Mouse (Mus musculus): Measurements from ENCODE around the gene Sdhc. TPM values are rescaled to one million over a fixed set of nuclear protein-coding genes. Genes with fewer than 3 reads are reported as not detected.

Sdhc gene
- total and polyA plus RNA-seq, 3 experiments = 87.5 to 205 (median 153) TPM

DNA sequence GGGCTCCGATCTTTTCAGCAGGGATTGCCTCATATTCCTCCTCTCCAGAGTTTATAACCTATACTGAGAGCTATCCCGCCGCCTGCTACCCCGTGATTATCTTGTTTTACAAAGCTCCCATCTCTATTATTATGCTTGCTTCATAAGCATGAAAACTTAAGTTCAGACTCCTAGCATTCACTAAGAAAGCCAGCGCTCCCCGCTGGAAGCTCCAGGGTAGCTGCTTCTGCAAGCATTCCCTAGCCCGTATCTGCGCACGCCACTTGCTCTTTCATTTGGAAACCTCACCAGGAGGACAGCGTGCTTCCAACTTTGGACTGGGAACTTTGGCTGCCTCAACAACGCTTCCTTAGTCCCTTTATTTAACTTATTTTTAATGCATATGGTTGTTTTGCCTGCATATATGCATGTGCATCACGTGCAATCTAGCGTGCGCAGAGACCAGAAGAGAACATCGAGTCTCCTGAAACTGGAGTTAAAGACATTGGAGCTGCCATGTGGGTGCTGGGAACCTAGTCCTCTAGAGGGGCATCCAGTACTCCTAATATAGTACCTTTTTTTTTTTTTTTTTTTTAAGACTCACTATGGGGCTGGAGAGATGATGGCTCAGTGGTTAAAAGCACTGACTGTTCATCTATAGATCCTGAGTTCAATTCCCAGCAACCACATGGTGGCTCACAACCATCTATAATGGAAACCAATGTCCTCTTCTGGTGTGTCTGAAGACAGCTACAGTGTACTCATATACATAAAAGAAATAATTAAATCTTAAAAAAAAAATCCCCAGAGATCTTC lies 38.4 kb downstream of the Sdhc start (continued):
- TF ChIP-seq TBP (conservative IDR thresholded peaks at IDR 0.05; ENCODE audit: low read depth, low read length) (0 out of 2 replicates have a peak, but pooled peaks have one; percentile 29), ZNF384 (IDR thresholded peaks at IDR 0.05; ENCODE audit: low read depth, low read length) (peak; percentile 86)

DNA sequence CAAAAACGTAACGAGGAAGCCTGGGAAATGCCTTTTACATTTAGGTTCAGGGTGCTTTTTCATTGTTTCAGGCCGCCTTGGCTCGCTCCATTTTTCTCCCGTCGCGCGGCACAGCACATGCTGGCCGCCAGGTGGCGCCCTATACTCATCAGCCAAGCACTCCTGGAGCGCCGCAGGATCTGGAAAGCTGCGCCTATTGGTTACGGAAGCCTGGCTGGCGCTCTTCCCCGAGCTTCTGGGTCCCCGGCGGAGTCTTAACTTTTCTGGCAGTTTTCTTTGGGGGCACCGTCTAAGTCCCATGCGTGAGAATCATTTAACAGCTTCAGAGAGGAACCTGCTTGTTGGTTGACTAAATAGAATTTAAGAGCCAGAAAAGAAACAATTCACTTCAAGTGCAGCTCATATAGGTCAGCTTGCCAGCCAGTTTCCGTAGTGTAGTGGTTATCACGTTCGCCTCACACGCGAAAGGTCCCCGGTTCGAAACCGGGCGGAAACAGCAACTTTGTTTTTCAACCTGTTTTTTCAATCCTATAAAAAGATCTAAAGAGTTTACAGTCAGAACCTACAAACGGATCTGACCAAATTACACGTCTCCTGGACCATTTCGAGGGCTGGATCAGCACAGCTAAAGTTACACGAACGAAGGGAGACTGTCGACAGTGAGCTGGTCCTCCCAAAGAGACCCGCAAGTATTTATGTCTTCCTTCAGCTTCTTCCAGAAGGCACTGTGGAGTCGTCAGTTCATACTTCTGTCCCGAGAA lies 39.2 kb downstream of the Sdhc start:
- Histone ChIP-seq H3K9me3 (replicated peaks; ENCODE audit: low read length) (no peaks in the 10 kb centered on the region), H3K79me2 (replicated peaks; ENCODE audit: control insufficient read depth, extremely low read depth, insufficient read depth, poor library complexity, severe bottlenecking) (no peaks in the 10 kb centered on the region), H3K4me3 (replicated peaks in 1 of 3; ENCODE audit: low read depth in 2 of 3, low read length in 2 of 3, poor library complexity in 1 of 3) (peak overlapping the region; percentile 53 to 64 (median 59)), H3K27ac (ENCODE audit: insufficient read depth, low read depth) (no peak overlapping the region), H3K4me1 (ENCODE audit: control insufficient read depth in 1 of 2, insufficient read depth in 2 of 2) (peaks cover 6 to 17% of the 10 kb centered on the region in 2 experiments), H3K36me3 (replicated peaks in 1 of 2; ENCODE audit: control insufficient read depth in 1 of 2, insufficient read depth in 1 of 2, low read length in 1 of 2) (no peaks in the 10 kb centered on the region), H3K9ac (ENCODE audit: insufficient read depth, low read depth) (peak overlapping the region; percentile 72), H3K4me2 (ENCODE audit: insufficient read depth, low read depth, poor library complexity, severe bottlenecking) (peak overlapping the region; percentile 93), H3K27me3 (replicated peaks) (no peaks in the 10 kb centered on the region)
- dilution Hi-C loops (cut with MboI; ENCODE audit: extremely low pct_ligation_motif_present, extremely low pct_unique_long_range_greater_than_20kb, low sequenced_read_pairs) = no loop called here
- DNase-seq (ENCODE audit: extremely low read depth) = peak; percentile 92
- in situ Hi-C loops (cut with MboI; ENCODE audit: low pct_ligation_motif_present, low pct_unique_long_range_greater_than_20kb, low sequenced_read_pairs) = loop anchor here (5.0 kb wide), 2 partner anchors 111 to 214 kb away; partner anchors contain the start of gene Tomm40l
- peak; percentile 41; the same call in 1 of the 2 replicates for TF ChIP-seq MAZ (IDR thresholded peaks at IDR 0.05; ENCODE audit: low read depth, low read length)
- no peak for TF ChIP-seq POLR2A (IDR thresholded peaks at IDR 0.05; ENCODE audit: low read depth, low read length)
- no peak for TF ChIP-seq JUN (IDR thresholded peaks at IDR 0.05; ENCODE audit: insufficient read depth, low read depth, low read length)
- TF ChIP-seq NRF1 (IDR thresholded peaks at IDR 0.05; ENCODE audit: low read depth, low read length) = peak; percentile 65
- no peak for TF ChIP-seq CHD2 (IDR thresholded peaks at IDR 0.05; ENCODE audit: low read length)
- peak; percentile 16; the same call in 1 of the 2 replicates for TF ChIP-seq E2F4 (IDR thresholded peaks at IDR 0.05; ENCODE audit: insufficient replicate concordance, low read depth, low read length)
- TF ChIP-seq TCF12 (IDR thresholded peaks at IDR 0.05; ENCODE audit: low read depth, low read length) = peak; percentile 40; the same call in 1 of the 2 replicates
- peak; percentile 5; the same call in 1 of the 2 replicates for TF ChIP-seq JUND (conservative IDR thresholded peaks at IDR 0.05; ENCODE audit: low read depth, low read length)
- peak; percentile 50 for TF ChIP-seq HCFC1 (IDR thresholded peaks at IDR 0.05; ENCODE audit: low read depth, low read length)
- 0 out of 2 replicates have a peak, but pooled peaks have one; percentile 39 for TF ChIP-seq MYC (IDR thresholded peaks at IDR 0.05; ENCODE audit: low read depth, low read length)
- TF ChIP-seq EP300 (IDR thresholded peaks at IDR 0.05; ENCODE audit: low read length) = 0 out of 2 replicates have a peak, but pooled peaks have one; percentile 14
- no peak for TF ChIP-seq POLR2AphosphoS2 (IDR thresholded peaks at IDR 0.05; ENCODE audit: low read depth, low read length)
- peak; percentile 82 for TF ChIP-seq SMC3 (IDR thresholded peaks at IDR 0.05; ENCODE audit: low read depth, low read length)
- TF ChIP-seq USF1 (IDR thresholded peaks at IDR 0.05; ENCODE audit: low read depth, low read length) = no peak
- TF ChIP-seq ZMIZ1 (IDR thresholded peaks at IDR 0.05; ENCODE audit: low read depth, low read length) = no peak
- no peak for TF ChIP-seq UBTF (IDR thresholded peaks at IDR 0.05; ENCODE audit: low read depth, low read length)
- TF ChIP-seq MXI1 (IDR thresholded peaks at IDR 0.05; ENCODE audit: low read depth, low read length) = peak; percentile 81; the same call in 1 of the 2 replicates
- peak; percentile 100 for TF ChIP-seq TBP (conservative IDR thresholded peaks at IDR 0.05; ENCODE audit: low read depth, low read length)
- peak; percentile 65 to 91 for TF ChIP-seq CTCF (conservative IDR thresholded peaks at IDR 0.05 in 1 of 2, IDR thresholded peaks at IDR 0.05 in 1 of 2; ENCODE audit: low read depth in 2 of 2, low read length in 2 of 2)
- TF ChIP-seq MAFK (IDR thresholded peaks at IDR 0.05; ENCODE audit: insufficient replicate concordance, low read length) = peak; percentile 96
- TF ChIP-seq ZNF384 (IDR thresholded peaks at IDR 0.05; ENCODE audit: low read depth, low read length) = peak; percentile 56
- no peak for TF ChIP-seq USF2 (conservative IDR thresholded peaks at IDR 0.05; ENCODE audit: low read depth, low read length)
- TF ChIP-seq ZKSCAN1 (IDR thresholded peaks at IDR 0.05; ENCODE audit: borderline replicate concordance, low read depth, low read length) = no peak
- TF ChIP-seq GABPA (IDR thresholded peaks at IDR 0.05; ENCODE audit: insufficient replicate concordance, low read depth, low read length) = no peak
- TF ChIP-seq KAT2A (IDR thresholded peaks at IDR 0.05; ENCODE audit: insufficient replicate concordance, low read length) = peak; percentile 78; the same call in 1 of the 2 replicates
- peak; percentile 50; the same call in 1 of the 2 replicates for TF ChIP-seq SIN3A (IDR thresholded peaks at IDR 0.05; ENCODE audit: low read length)
- TF ChIP-seq PAX5 (IDR thresholded peaks at IDR 0.05; ENCODE audit: low read length) = no peak
- no peak for TF ChIP-seq ETS1 (conservative IDR thresholded peaks at IDR 0.05; ENCODE audit: low read depth, low read length)
- TF ChIP-seq NELFE (IDR thresholded peaks at IDR 0.05; ENCODE audit: low read depth, low read length) = no peak
- no peak for TF ChIP-seq RCOR1 (conservative IDR thresholded peaks at IDR 0.05; ENCODE audit: low read depth, low read length)
- peak; percentile 52; the same call in 1 of the 2 replicates for TF ChIP-seq MEF2A (IDR thresholded peaks at IDR 0.05; ENCODE audit: borderline replicate concordance, low read depth, low read length)
- TF ChIP-seq BHLHE40 (IDR thresholded peaks at IDR 0.05; ENCODE audit: low read depth, low read length) = peak; percentile 75; the same call in 1 of the 2 replicates
- peak; percentile 28 for TF ChIP-seq ZC3H11A (IDR thresholded peaks at IDR 0.05; ENCODE audit: low read depth, low read length)

Data from CH12.LX (cell line).